Comparison of ENCODE assay signal across 10 mouse cellular contexts in genomic region chr7:113241901-113242661, GRCm38 (mm10). TPM values are rescaled to one million over a fixed set of nuclear protein-coding genes. Genes with fewer than 3 reads are reported as not detected.
A peak's percentile ranks its signal among the peaks of the same experiment; 100 is the strongest.
DNase-seq lines count a peak whose midpoint lies in the region; ATAC-seq and TF ChIP-seq lines count a peak whose summit lies in the region.
"Had no signal": no experiment of that assay in that cellular context is flagged by ENCODE, and none has a peak within 500 bp of the region (broad histone marks: within the 10 kb centered on the region; RNA-seq: fewer than 3 reads in every experiment).

No protein-coding gene starts in this region.

- no peak for TF ChIP-seq CTCF in spleen, adult 2 months (IDR thresholded peaks at IDR 0.05; ENCODE audit: extremely low read depth, insufficient read depth, insufficient read length, insufficient replicate concordance)

- H3K9ac ChIP-seq in heart, embryonic 13.5 days, result peak overlapping the region; percentile 47; the same call in 1 of the 2 replicates
- H3K9ac ChIP-seq: embryonic facial prominence, embryonic 12.5 days had no signal

- peak overlapping the region; percentile 20; the same call in 1 of the 2 replicates for H3K27ac ChIP-seq in spleen, adult 2 months (ENCODE audit: insufficient read depth, low read length)
- peak overlapping the region; percentile 32 for H3K27ac ChIP-seq in heart, embryonic 13.5 days (replicated peaks)
- H3K27ac ChIP-seq: embryonic facial prominence, embryonic 12.5 days had no signal

- WGBS in spleen, adult 2 months, result 15% methylated on average over 12 of the region's 12 CpGs
- WGBS in heart, embryonic 13.5 days, result 64% methylated on average over 12 of the region's 12 CpGs

- no peak overlapping the region for H3K4me2 ChIP-seq in heart, embryonic 13.5 days
- H3K4me2 ChIP-seq: embryonic facial prominence, embryonic 12.5 days had no signal

- H3K4me1 ChIP-seq in spleen, adult 2 months (ENCODE audit: control insufficient read depth, insufficient read depth, insufficient read length), result peaks cover 29% of the 10 kb centered on the region; the same call in 1 of the 2 replicates
- peaks cover 48% of the 10 kb centered on the region for H3K4me1 ChIP-seq in heart, embryonic 13.5 days
- H3K4me1 ChIP-seq: megakaryocyte, embryonic 14.5 days had no signal

- no peaks in the 10 kb centered on the region for H3K27me3 ChIP-seq in spleen, adult 2 months (ENCODE audit: control insufficient read depth, insufficient read depth, low read length)
- H3K27me3 ChIP-seq in heart, embryonic 13.5 days (replicated peaks), result no peaks in the 10 kb centered on the region
- H3K27me3 ChIP-seq: embryonic facial prominence, embryonic 12.5 days had no signal

- no peaks in the 10 kb centered on the region for H3K36me3 ChIP-seq in spleen, adult 2 months (ENCODE audit: control insufficient read depth, insufficient read depth, low read length)
- no peaks in the 10 kb centered on the region for H3K36me3 ChIP-seq in heart, embryonic 13.5 days
- H3K36me3 ChIP-seq: embryonic facial prominence, embryonic 12.5 days had no signal

- intact Hi-C loops in left cerebral cortex, postnatal 10 days (cut with DNase I), result no loop called here

- DNase-seq in adrenal gland, adult 2 months, result peak; percentile 71
- DNase-seq in adrenal gland, adult 8-10 months, result no peak
- peak in 1 of 2 experiments; percentile 29 for DNase-seq in spleen, adult 2 months (ENCODE audit: low read depth in 1 of 2, low spot score in 2 of 2)
- DNase-seq in spleen, adult 12 weeks (ENCODE audit: low spot score), result no peak
- peak; percentile 54 to 65 for DNase-seq in kidney, postnatal 36 days
- no peak for DNase-seq in right cerebral cortex, postnatal 4 days
- no peak for DNase-seq in left cerebral cortex, postnatal 10 days (ENCODE audit: extremely low spot score in 1 of 2, low spot score in 2 of 2)

- no peak for ATAC-seq in heart, embryonic 13.5 days (ENCODE audit: extremely low read depth, insufficient number of reproducible peaks, low FRiP score, low TSS enrichment)

- no peaks in the 10 kb centered on the region for H3K9me3 ChIP-seq in heart, embryonic 13.5 days
- H3K9me3 ChIP-seq: embryonic facial prominence, embryonic 12.5 days had no signal

- TF ChIP-seq POLR2A in spleen, adult 2 months (IDR thresholded peaks at IDR 0.05; ENCODE audit: low read depth, low read length), result no peak

- no peak overlapping the region for H3K4me3 ChIP-seq in spleen, adult 2 months (ENCODE audit: extremely low read depth, insufficient read depth, insufficient read length)
- no peak overlapping the region for H3K4me3 ChIP-seq in heart, embryonic 13.5 days
- H3K4me3 ChIP-seq: embryonic facial prominence, embryonic 12.5 days; megakaryocyte, embryonic 14.5 days had no signal

RNA-seq across cellular contexts. Expression of gene Arntl, which starts 34.8 kb away (rescaled TPM):
- 10 to 100 TPM; 10.3 to 58.8 TPM for total RNA-seq in adrenal gland, adult 2 months (2021)
- polyA plus RNA-seq in adrenal gland, adult 2 months (2012; rRNA removed), result 3.4 and 5.4 TPM in 2 replicates
- 10 to 100 TPM in 3 of 4 experiments, 1 to 10 TPM in 1; 9.9 to 16.1 (median 11.2) TPM for total RNA-seq in adrenal gland, adult 8-10 months (2022)
- 5.4 and 6.3 TPM in 2 replicates for polyA plus RNA-seq in spleen, adult 2 months (2012; rRNA removed)
- polyA plus RNA-seq in heart, embryonic 13.5 days (2015; fragmentation: Nextera tagmentation; extraction: Ambion mirVana), result 6.2 and 6.3 TPM in 2 replicates
- 10 to 100 TPM; 26.5 to 28.9 TPM for total RNA-seq in left cerebral cortex, postnatal 10 days (2021)

Comparison
In these comparisons a context has a peak if more than half of its experiments do, and no peak if none do; other contexts are left out.
1. DNase-seq: peak in adrenal gland, adult 2 months (single experiment) and kidney, postnatal 36 days (2 of 2); none in adrenal gland, adult 8-10 months (single experiment), spleen, adult 12 weeks (single experiment), right cerebral cortex, postnatal 4 days (single experiment) and left cerebral cortex, postnatal 10 days (0 of 2).